Mouse (Mus musculus): ENCODE data around the gene Fbxo36.

- no peak for TF ChIP-seq POLR2A (IDR thresholded peaks at IDR 0.05; ENCODE audit: control insufficient read depth, low read depth, low read length)
- TF ChIP-seq CTCF (IDR thresholded peaks at IDR 0.05; ENCODE audit: control insufficient read depth, insufficient read depth, insufficient replicate concordance, low read depth, low read length) = no peak
Measured at GRCm38 (mm10) chr1:84915010-84915409, 75.4 kb downstream of the Fbxo36 start.
